Mouse (Mus musculus): Measurements from ENCODE around the gene Slc30a10. TPM values are rescaled to one million over a fixed set of nuclear protein-coding genes. Genes with fewer than 3 reads are reported as not detected.

Slc30a10 gene
- polyA plus RNA-seq, 1 experiment from 2014 or later: 0.86 TPM

DNA sequence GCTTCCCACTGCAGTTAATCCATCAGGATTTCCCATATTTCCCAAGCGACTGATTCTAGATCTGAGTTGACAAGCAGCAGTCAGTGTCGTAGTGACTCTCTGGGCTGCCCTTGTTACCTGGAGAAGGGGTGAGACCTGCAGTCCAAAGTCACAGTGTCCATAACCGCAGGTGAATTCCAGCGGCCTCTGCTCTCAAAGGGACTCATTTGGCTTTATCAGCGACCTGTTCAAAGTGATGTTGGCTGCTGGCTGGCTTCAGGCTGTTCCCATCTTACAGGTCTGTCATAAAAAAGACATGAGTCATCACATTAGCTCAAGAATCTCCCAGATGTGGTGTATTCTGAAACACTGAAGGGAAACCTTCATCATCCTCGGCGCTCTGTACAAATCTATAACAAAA, 5.7 kb upstream of the Slc30a10 start:
- 90% methylated on average over 7 of the region's 7 CpGs for WGBS
- Histone ChIP-seq H3K4me3 (no peak overlapping the region), H3K4me1 (no peaks in the 10 kb centered on the region), H3K27ac (no peak overlapping the region), H3K36me3 (no peaks in the 10 kb centered on the region), H3K27me3 (ENCODE audit: low read depth, poor library complexity, severe bottlenecking) (peaks cover 10% of the 10 kb centered on the region), H3K9me3 (replicated peaks) (no peaks in the 10 kb centered on the region)
- no peak for DNase-seq (ENCODE audit: low spot score)

DNA sequence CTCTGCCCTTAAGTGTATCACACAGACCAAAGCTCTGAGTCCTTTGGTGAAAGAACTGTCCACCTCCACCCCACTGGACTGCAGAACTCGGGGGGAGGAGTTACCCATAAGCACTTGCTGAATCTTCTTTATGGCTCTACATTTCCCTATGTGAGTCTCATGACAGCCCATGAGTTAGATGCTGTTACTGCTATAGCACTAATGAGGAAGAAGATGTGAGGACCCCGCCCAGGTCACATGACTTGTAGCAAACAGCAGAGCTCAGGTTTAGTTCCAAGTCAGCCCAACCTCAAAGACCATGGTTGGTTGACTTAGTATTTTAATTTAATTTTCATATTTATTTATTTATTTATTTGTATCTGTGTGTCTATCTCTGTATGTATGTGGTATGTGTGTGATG, 4.9 kb upstream of the Slc30a10 start:
- no peak overlapping the region for H3K27ac ChIP-seq
- no peak overlapping the region for H3K4me3 ChIP-seq
- 79% methylated on average over 2 of the region's 2 CpGs for WGBS
- no peaks in the 10 kb centered on the region for H3K9me3 ChIP-seq (replicated peaks)
- no peaks in the 10 kb centered on the region for H3K36me3 ChIP-seq
- peaks cover 18% of the 10 kb centered on the region for H3K27me3 ChIP-seq (ENCODE audit: low read depth, poor library complexity, severe bottlenecking)
- peaks cover 5% of the 10 kb centered on the region for H3K4me1 ChIP-seq
- no peak for DNase-seq (ENCODE audit: low spot score)

DNA sequence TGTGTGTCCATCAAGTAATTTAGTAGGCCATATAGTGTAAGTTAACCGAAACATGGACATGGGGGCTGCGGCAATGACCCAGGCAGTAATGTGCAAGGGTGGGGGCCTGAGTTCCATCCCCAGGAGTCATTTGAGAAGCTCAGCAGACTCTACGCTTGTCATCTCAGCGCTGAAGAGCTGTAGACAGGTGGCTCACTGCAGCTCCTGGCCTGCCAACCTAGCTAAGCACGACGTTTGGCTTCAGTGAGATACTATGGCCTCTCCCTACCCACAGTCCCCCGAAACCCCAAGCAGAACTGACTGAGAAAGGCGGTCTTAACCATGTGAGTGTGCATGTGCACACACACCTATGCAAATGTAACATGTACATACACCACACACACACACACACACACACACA, 3.6 kb upstream of the Slc30a10 start:
- H3K9me3 ChIP-seq (replicated peaks): no peaks in the 10 kb centered on the region
- no peaks in the 10 kb centered on the region for H3K36me3 ChIP-seq
- DNase-seq (ENCODE audit: low spot score): no peak
- peaks cover 32% of the 10 kb centered on the region for H3K27me3 ChIP-seq (ENCODE audit: low read depth, poor library complexity, severe bottlenecking)
- H3K4me3 ChIP-seq: no peak overlapping the region
- WGBS: 84% methylated on average over 8 of the region's 8 CpGs
- no peak overlapping the region for H3K27ac ChIP-seq
- H3K4me1 ChIP-seq: peaks cover 15% of the 10 kb centered on the region

DNA sequence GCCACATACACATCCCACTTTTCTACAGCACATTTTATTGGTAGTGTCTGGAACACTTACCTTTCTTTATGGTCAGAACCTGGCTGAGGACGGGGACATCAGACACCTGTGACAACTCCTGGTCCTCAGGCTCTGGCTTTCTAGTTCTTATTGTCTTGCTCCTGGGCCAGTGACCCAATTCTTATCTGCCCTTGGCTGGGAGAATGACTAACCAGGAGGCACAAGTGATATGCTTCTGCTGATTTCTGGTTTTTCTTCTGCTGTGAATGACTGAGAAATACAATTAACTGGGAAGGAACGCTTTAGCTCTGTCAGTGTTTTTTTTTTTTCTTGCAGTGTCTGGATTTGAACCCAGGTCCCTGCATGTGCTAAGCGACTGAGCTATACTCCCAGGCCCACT, 3.2 kb upstream of the Slc30a10 start:
- no peaks in the 10 kb centered on the region for H3K36me3 ChIP-seq
- no peak for DNase-seq (ENCODE audit: low spot score)
- 92% methylated on average over 3 of the region's 3 CpGs for WGBS
- peaks cover 36% of the 10 kb centered on the region for H3K27me3 ChIP-seq (ENCODE audit: low read depth, poor library complexity, severe bottlenecking)
- H3K9me3 ChIP-seq (replicated peaks): no peaks in the 10 kb centered on the region
- H3K27ac ChIP-seq: no peak overlapping the region
- peaks cover 15% of the 10 kb centered on the region for H3K4me1 ChIP-seq
- no peak overlapping the region for H3K4me3 ChIP-seq

DNA sequence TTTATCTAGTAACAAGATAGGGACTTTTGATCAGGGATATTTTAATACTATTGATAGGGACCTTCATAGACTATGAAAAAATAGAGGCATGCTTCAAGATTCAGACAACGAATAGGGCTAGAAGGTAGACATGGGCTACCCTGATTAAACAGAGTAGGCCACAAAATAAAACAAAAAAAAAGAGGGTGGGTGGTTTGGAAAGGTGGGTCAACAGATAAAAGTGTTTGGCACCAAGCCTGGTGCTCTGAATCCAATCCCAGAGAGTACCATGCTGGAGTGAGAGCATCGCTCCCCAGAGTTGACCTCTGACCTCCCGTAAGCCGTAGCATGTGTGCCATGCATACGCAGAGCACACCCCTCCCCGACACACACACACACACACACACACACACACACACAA, 2.2 kb upstream of the Slc30a10 start:
- 89% methylated on average over 6 of the region's 6 CpGs for WGBS

DNA sequence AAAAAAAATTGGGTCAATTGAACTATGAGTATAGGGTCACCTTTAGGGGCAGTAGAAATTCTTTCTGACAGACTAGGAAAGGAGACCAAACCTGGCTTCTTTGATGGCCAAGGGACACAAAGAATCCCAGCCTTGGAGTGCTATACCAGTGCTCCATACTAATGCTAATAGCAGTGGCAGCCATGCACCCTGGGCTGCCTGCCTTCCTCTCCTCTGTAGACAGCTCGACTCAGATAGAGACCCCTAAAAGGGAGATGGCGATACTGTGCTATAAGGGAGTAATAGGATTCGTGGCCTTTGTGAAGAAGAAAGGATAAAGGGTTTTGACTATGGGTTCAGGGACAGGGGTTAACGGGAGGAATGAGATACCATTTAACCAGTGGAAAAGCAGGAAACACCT, 504 bp upstream of the Slc30a10 start:
- DNase-seq (ENCODE audit: low spot score): no peak
- Histone ChIP-seq H3K9me3 (replicated peaks) (no peaks in the 10 kb centered on the region), H3K4me3 (peak overlapping the region; percentile 63), H3K27ac (0 out of 2 replicates have a peak overlapping the region, but pooled peaks have one; percentile 78), H3K36me3 (no peaks in the 10 kb centered on the region), H3K4me1 (peaks cover 15% of the 10 kb centered on the region), H3K27me3 (ENCODE audit: low read depth, poor library complexity, severe bottlenecking) (peaks cover 48% of the 10 kb centered on the region)
- WGBS: 54% methylated on average over 4 of the region's 4 CpGs

More for the DNA sequence above, 2.2 kb upstream of the Slc30a10 start:
- H3K27ac ChIP-seq: no peak overlapping the region
- H3K4me1 ChIP-seq: peaks cover 15% of the 10 kb centered on the region
- peaks cover 45% of the 10 kb centered on the region for H3K27me3 ChIP-seq (ENCODE audit: low read depth, poor library complexity, severe bottlenecking)
- no peaks in the 10 kb centered on the region for H3K9me3 ChIP-seq (replicated peaks)
- no peak for DNase-seq (ENCODE audit: low spot score)
- no peak overlapping the region for H3K4me3 ChIP-seq
- no peaks in the 10 kb centered on the region for H3K36me3 ChIP-seq

DNA sequence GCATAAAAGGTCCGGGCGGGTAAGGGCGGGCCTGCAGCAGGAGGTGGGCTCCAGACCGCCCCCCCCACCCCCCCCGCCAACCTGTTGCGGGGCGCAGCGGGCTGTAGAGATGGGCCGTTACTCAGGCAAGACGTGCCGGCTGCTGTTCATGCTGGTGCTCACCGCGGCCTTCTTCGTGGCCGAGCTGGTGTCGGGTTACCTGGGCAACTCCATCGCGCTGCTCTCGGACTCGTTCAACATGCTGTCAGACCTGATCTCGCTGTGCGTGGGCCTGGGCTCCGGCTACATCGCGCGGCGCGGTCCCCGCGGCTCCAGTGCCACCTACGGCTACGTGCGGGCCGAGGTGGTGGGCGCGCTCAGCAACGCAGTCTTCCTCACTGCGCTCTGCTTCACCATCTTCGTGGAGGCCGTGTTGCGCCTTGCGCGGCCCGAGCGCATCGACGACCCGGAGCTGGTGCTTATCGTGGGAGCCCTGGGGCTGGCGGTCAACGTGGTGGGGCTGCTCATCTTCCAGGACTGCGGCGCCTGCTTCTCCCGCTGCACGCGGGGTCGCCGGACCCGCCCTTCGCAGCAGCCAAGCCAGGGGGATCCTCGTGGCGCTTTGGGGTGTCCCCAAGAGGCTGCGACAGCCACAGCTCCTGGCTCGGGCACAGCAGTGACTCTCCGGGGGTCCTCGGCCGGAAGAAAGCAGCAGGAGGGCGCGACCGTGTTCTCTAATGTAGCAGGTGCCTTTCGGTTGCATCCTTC, 480 bp downstream of the Slc30a10 start:
- Histone ChIP-seq H3K9me3 (replicated peaks) (no peaks in the 10 kb centered on the region), H3K27ac (peak overlapping the region; percentile 78), H3K36me3 (no peaks in the 10 kb centered on the region), H3K4me3 (peak overlapping the region; percentile 63), H3K27me3 (ENCODE audit: low read depth, poor library complexity, severe bottlenecking) (peaks cover 48% of the 10 kb centered on the region), H3K4me1 (peaks cover 15% of the 10 kb centered on the region)
- under 1% methylated on average over 71 of the region's 71 CpGs for WGBS
- peak; percentile 81 for DNase-seq (ENCODE audit: low spot score)

DNA sequence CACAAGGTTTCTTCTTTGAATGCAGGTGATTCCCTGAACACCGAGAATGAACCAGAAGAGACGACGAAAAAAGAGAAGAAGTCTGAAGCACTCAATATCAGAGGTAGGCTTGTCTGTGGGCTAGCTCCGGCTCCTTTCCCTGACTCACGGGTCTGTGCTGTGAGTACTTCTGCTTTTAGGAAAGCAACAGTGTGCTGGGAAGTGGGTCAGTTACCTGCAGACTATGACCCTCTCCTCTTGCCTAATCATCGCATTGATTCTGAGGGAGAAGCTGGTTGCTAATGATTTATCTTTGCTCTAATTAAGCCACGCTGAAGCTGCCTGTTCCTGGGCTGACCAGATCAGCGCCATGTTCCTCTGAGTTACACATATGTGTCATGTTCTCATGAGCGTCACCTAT, 1.7 kb downstream of the Slc30a10 start:
- peaks cover 48% of the 10 kb centered on the region for H3K27me3 ChIP-seq (ENCODE audit: low read depth, poor library complexity, severe bottlenecking)
- WGBS: 83% methylated on average over 9 of the region's 9 CpGs
- no peaks in the 10 kb centered on the region for H3K9me3 ChIP-seq (replicated peaks)
- H3K27ac ChIP-seq: no peak overlapping the region
- peaks cover 15% of the 10 kb centered on the region for H3K4me1 ChIP-seq
- H3K4me3 ChIP-seq: no peak overlapping the region
- no peak for DNase-seq (ENCODE audit: low spot score)
- no peaks in the 10 kb centered on the region for H3K36me3 ChIP-seq

DNA sequence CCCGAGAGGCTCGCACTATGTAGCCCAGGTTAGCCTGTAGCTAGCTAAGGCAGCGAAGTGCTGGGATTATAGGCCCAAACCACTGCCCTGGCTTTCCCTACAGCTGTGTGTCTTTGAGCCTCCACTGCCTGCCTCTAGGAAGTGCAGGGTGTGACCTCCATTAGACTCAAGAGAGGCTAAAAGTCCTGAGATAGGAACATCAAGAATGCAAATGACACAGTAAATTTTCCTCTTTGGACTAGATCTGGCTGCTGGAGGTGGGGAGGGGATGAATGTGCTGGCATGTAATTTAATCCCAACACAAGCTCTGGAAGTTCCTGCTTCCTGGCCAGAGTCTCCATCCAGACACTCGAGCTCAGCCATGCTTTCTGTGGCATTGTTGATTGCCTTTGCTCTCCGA, 5.4 kb downstream of the Slc30a10 start:
- 85% methylated on average over 5 of the region's 5 CpGs for WGBS
- Histone ChIP-seq H3K4me1 (peaks cover 7% of the 10 kb centered on the region), H3K27me3 (ENCODE audit: low read depth, poor library complexity, severe bottlenecking) (peaks cover 31% of the 10 kb centered on the region), H3K9me3 (replicated peaks) (no peaks in the 10 kb centered on the region), H3K36me3 (no peaks in the 10 kb centered on the region), H3K27ac (no peak overlapping the region), H3K4me3 (no peak overlapping the region)
- DNase-seq (ENCODE audit: low spot score): no peak

DNA sequence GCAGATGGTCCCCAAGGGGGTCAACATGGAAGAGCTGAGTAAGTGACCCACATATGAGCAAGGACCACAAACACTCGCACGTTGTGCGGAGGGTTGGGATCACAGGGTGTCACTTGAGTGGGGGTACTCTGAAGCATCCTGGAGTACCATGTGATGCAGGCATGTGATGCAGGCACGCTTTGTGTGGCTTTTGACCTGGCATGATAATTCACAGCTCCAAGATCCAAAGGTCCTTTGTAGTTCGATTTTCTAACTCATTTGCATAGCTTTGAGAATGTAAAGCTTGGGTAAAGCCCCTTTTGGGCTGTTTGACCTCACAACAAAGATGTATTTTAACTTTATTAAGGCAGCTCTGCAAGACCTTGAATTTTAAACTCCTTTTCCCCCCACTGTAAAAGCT, 8.2 kb downstream of the Slc30a10 start:
- 76% methylated on average over 5 of the region's 5 CpGs for WGBS
- Histone ChIP-seq H3K4me3 (no peak overlapping the region), H3K4me1 (peaks cover 12% of the 10 kb centered on the region), H3K27ac (no peak overlapping the region), H3K9me3 (replicated peaks) (no peaks in the 10 kb centered on the region), H3K36me3 (no peaks in the 10 kb centered on the region), H3K27me3 (ENCODE audit: low read depth, poor library complexity, severe bottlenecking) (0 out of 2 replicates have a peak, but pooled peaks cover 4% of the 10 kb centered on the region)
- no peak for DNase-seq (ENCODE audit: low spot score)

DNA sequence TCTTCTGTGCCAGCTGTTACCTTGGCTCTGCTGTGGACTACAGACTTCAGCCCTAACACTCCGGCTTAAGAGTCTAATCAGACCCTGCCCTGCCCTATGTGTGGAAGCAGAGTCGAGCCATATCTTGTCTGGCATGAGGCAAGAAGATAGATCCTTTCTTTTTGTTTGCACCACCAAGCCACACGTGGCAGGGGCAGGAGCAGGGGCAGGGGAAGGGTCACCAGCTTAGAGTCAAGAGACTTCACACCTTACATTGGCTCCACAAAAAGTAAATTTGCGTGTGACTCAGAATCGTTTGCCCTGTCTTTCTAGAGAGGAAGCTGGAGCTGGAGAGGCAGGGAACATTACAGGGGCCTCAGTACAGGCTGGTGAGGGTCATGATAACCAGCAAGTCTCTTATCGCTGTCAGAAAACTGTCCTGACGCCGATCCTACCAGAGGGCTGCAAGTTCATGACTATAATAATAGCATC, 14.9 kb downstream of the Slc30a10 start:
- no peak for DNase-seq (ENCODE audit: low spot score)
- WGBS: 81% methylated on average over 8 of the region's 8 CpGs
- Histone ChIP-seq H3K36me3 (no peaks in the 10 kb centered on the region), H3K4me1 (peaks cover 46% of the 10 kb centered on the region), H3K4me3 (no peak overlapping the region), H3K27ac (0 out of 2 replicates have a peak overlapping the region, but pooled peaks have one; percentile 26), H3K27me3 (ENCODE audit: low read depth, poor library complexity, severe bottlenecking) (no peaks in the 10 kb centered on the region), H3K9me3 (replicated peaks) (no peaks in the 10 kb centered on the region)

DNA sequence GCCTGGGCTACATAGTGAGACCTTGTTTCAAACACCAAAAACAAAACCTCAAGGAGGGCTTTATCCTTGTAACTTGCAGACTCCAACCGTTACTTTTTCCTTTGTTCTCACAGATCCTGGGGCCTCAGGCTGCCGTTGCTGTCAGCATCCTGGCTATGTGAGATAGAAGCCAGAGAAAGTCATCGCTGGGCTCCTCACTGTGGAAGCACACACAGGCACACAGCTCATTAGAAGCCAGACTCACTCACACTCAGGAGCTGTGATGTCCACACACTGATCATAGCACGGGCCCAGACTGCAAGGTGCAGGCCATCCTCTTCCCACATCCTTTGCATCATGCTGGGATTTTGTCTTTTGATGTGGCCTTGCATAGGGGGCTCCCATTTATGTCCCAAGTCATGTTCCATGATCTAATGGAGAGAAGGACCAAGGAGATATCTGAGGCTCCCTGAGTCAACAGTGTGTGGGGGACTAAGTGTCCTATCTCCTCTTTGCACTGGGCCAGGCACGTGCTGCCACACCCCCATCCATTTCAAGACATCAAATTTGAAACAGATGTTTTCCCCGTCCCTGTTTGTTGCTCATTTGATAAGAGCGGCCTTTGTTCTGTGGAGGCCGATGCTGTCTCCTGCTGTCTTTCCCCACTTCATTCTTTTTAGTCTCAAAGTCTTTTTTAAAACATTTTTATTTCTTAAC, 17.5 kb downstream of the Slc30a10 start:
- Histone ChIP-seq H3K4me1 (peaks cover 51% of the 10 kb centered on the region), H3K27ac (peak overlapping the region; percentile 51; the same call in 1 of the 2 replicates), H3K4me3 (no peak overlapping the region), H3K9me3 (replicated peaks) (no peaks in the 10 kb centered on the region), H3K27me3 (ENCODE audit: low read depth, poor library complexity, severe bottlenecking) (no peaks in the 10 kb centered on the region), H3K36me3 (no peaks in the 10 kb centered on the region)
- 29% methylated on average over 8 of the region's 8 CpGs for WGBS
- DNase-seq (ENCODE audit: low spot score): no peak

DNA sequence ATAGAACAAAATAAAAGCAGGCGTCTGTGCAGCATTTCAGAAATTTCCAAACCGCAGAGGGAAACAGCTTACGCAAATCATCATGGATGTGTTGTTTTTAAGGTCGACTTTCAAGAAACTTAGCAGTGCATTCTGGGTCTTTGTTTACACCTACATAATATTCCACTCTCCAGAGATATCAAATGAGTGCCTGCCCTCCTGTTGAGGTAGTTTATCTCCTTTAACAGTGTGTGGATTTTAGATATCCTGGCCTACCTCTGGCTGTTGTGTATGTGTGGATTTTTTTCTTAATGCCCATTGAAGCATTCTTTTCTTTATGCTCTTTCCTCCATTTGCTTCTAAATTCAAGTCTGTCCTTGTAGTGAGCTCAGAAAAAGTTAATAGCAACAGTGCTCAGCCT, 18.1 kb downstream of the Slc30a10 start:
- WGBS: 86% methylated on average over 4 of the region's 4 CpGs
- Histone ChIP-seq H3K9me3 (replicated peaks) (no peaks in the 10 kb centered on the region), H3K36me3 (no peaks in the 10 kb centered on the region), H3K4me3 (no peak overlapping the region), H3K27ac (no peak overlapping the region), H3K27me3 (ENCODE audit: low read depth, poor library complexity, severe bottlenecking) (no peaks in the 10 kb centered on the region), H3K4me1 (peaks cover 45% of the 10 kb centered on the region)
- DNase-seq (ENCODE audit: low spot score): no peak
